Mouse (Mus musculus) brain, adult 10 weeks (tissue): ENCODE data around the gene Sfi1. TPM values are rescaled to one million over a fixed set of nuclear protein-coding genes. Genes with fewer than 3 reads are reported as not detected.

Experiments
- polyA plus RNA-seq: library from polyadenylated mRNA; stranded (reverse); fragments of 350-450 nt; fragmentation: Illumina TruSeq; extraction: RNeasy Lipid Tissue Mini Kit (QIAGEN cat#74804); gene quantifications from one replicate; pipeline ENCODE4 v1.2.3, GENCODE M21; 2015; ENCODE audit warnings: low read depth, low replicate concordance

The Sfi1 gene
- 16.2 TPM for polyA plus RNA-seq

DNA sequence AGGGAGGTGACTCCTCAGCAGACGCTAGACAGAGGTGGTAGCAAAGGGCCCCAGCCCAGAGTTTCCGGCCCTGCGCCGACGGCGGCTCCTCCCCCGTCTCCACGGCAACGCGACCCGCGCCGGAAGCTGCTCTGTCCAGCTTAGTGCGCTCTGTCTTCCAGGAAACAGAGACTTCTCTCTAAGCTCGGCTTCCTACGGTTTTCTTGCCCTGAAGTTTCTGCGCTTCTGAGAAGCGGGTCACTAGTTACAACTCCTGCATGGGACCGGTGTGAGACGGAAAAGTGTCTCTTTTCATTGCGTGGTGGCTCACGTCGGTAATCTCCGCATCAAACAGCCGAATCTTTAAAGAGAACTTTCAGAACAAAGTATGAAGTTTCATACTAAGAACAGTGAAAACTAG lies at the start of gene Sfi1:
TSS of gene Sfi1 (minus strand) at position 101 of the 400 bp plus-strand sequence.

DNA sequence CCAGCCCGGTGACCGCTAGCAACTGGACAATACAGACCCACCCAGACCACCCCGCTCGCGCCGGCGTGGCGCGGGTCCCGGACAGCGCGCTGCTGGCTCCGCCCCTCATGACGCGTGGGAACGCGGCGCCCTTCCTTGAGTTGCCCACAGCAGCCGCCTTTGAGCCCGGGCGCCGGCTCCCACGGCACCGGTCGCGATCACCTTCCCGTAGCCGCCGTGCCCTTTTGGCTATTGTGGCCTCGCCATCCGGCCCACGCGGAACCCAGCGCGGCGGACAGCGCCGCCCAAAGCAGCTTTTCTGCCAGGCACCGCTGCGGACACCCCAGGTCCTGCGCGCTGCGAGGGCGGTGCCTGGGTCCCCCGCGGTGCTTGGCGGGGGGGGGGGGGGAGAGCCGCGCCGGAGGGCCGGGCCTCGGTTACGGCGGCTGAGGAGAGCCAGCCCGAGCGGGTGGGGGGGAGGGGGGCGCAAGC lies 9.0 kb upstream of the Sfi1 start, which contains the start of gene Eif4enif1:
TSS of gene Eif4enif1 (plus strand) at position 162 of the 471 bp plus-strand sequence.

Other genes starting within 250 kb of the Sfi1 start
- gene Eif4enif1, start 8.9 kb upstream of the Sfi1 start, polyA plus RNA-seq: 39.0 TPM
- 149 TPM for gene Drg1, start 73.0 kb upstream of the Sfi1 start, polyA plus RNA-seq
- gene Patz1, start 95.4 kb upstream of the Sfi1 start, polyA plus RNA-seq: 26.8 TPM
- 32.8 TPM for gene Pik3ip1, start 136.9 kb upstream of the Sfi1 start, polyA plus RNA-seq
- gene Limk2, start 215.7 kb upstream of the Sfi1 start, polyA plus RNA-seq: 105 TPM